Mouse (Mus musculus) kidney, embryonic 14.5 days (tissue): ENCODE results near the gene 0610040J01Rik. TPM values are rescaled to one million over a fixed set of nuclear protein-coding genes. Genes with fewer than 3 reads are reported as not detected.

Experiments
- ATAC-seq: fragments of 200-750 bp; cut with Nextera tagmentation; 2 replicates; pipeline ENCODE4 v1.8.0; 2017; ENCODE audit warnings: moderate number of reproducible peaks, mild to moderate bottlenecking, moderate TSS enrichment, moderate library complexity; ENCODE audit not compliant: low FRiP score, low TSS enrichment
- H3K27ac ChIP-seq: fragments of 300-500 bp; sonication (generic); 2 replicates; pipeline ENCODE4 v1.5.1; 2014; ENCODE audit warnings: low read depth, mild to moderate bottlenecking, low read length, moderate library complexity, mixed read lengths
- H3K27me3 ChIP-seq: fragments of 300-500 bp; sonication (generic); 2 replicates; pipeline ENCODE4 v1.6.1; 2014; ENCODE audit warnings: mild to moderate bottlenecking, low read length; ENCODE audit not compliant: control insufficient read depth, insufficient read depth
- H3K36me3 ChIP-seq: fragments of 300-500 bp; sonication (generic); 2 replicates; pipeline ENCODE4 v1.6.1; 2014; ENCODE audit warnings: low read length, mixed read lengths; ENCODE audit not compliant: control insufficient read depth, insufficient read depth
- H3K4me1 ChIP-seq: fragments of 300-500 bp; sonication (generic); 2 replicates; pipeline ENCODE4 v1.6.1; 2014; ENCODE audit warnings: low read length, mixed read lengths; ENCODE audit not compliant: control insufficient read depth, insufficient read depth
- H3K4me2 ChIP-seq: fragments of 300-500 bp; sonication (generic); replicated peaks from 2 replicates; pipeline ENCODE4 v1.6.1; 2014; ENCODE audit warnings: low read depth, mild to moderate bottlenecking, low read length
- H3K4me3 ChIP-seq: fragments of 300-500 bp; sonication (generic); 2 replicates; pipeline ENCODE4 v1.5.1; 2014; ENCODE audit warnings: mild to moderate bottlenecking, low read length
- H3K9ac ChIP-seq: fragments of 300-500 bp; sonication (generic); 2 replicates; pipeline ENCODE4 v1.6.1; 2014; ENCODE audit warnings: low read depth, mild to moderate bottlenecking, low read length, moderate library complexity
- H3K9me3 ChIP-seq: fragments of 300-500 bp; sonication (generic); 2 replicates; pipeline ENCODE4 v1.6.1; 2016; ENCODE audit warnings: low read length; ENCODE audit not compliant: control insufficient read depth
- WGBS: fragments of 180-500 bp; shearing (Covaris S2); extraction: QIAGEN DNeasy Blood & Tissue Kit; methylation state at CpG from one replicate; pipeline ENCODE4 v1.1.7; 2014; 5-methylcytosine and 5-hydroxymethylcytosine counted together
- polyA plus RNA-seq: library from polyadenylated mRNA; unstranded; fragments of >200 nt; fragmentation: Nextera tagmentation; extraction: Ambion mirVana; gene quantifications from 2 replicates; pipeline ENCODE4 v1.2.1, GENCODE M21; 2014

0610040J01Rik gene
- polyA plus RNA-seq, 1 experiment from 2014 or later = 33.2 TPM

DNA sequence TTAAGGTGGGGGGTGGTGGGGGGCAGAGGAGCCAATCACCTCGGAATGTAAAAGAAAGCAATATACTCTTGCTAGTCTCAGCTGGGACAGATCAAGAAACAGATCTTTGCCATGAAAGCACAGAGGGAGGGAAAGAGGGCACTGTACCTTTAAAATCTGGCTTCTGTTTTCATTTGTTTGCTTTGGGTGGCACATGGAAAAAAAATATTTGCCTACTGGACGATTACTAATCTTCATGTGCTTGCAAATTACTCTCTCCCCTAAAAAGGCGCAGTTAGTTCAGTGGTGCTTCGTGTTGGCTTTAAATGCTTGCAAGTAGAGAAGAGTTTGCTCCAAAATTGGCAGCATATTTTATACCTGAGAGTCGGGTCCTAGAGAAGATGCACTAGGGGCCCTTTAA is 13.7 kb downstream of the 0610040J01Rik start:
- Histone ChIP-seq H3K9me3 (no peaks in the 10 kb centered on the region), H3K9ac (no peak overlapping the region), H3K27ac (no peak overlapping the region), H3K4me2 (no peak overlapping the region), H3K4me1 (peaks cover 19% of the 10 kb centered on the region), H3K4me3 (no peak overlapping the region), H3K27me3 (no peaks in the 10 kb centered on the region), H3K36me3 (no peaks in the 10 kb centered on the region)
- WGBS = 64% methylated on average over 5 of the region's 5 CpGs
- ATAC-seq = no peak

DNA sequence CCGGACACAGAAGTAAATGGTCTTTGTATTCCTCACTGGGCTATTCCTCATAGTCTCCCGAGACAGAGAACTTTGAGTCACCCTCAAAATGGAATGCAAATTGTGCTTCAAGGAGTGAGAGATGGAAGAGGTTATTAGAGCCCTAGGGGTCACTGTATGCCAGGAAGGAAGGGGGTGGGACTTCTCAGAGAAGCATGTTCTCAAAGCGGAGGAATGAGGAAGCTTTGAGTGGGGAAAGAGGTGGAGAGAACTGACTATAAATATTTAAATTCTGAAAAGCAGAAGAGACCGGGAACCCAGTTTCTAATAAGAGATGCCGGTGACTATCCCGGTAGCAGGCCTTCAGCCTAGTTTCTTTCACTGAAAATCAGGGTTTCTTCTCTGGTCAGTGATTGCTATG is 14.8 kb downstream of the 0610040J01Rik start:
- Histone ChIP-seq H3K4me1 (peaks cover 12% of the 10 kb centered on the region), H3K4me3 (no peak overlapping the region), H3K4me2 (no peak overlapping the region), H3K27me3 (no peaks in the 10 kb centered on the region), H3K9ac (no peak overlapping the region), H3K9me3 (no peaks in the 10 kb centered on the region), H3K36me3 (no peaks in the 10 kb centered on the region), H3K27ac (no peak overlapping the region)
- no peak for ATAC-seq
- WGBS = 62% methylated on average over 6 of the region's 6 CpGs

DNA sequence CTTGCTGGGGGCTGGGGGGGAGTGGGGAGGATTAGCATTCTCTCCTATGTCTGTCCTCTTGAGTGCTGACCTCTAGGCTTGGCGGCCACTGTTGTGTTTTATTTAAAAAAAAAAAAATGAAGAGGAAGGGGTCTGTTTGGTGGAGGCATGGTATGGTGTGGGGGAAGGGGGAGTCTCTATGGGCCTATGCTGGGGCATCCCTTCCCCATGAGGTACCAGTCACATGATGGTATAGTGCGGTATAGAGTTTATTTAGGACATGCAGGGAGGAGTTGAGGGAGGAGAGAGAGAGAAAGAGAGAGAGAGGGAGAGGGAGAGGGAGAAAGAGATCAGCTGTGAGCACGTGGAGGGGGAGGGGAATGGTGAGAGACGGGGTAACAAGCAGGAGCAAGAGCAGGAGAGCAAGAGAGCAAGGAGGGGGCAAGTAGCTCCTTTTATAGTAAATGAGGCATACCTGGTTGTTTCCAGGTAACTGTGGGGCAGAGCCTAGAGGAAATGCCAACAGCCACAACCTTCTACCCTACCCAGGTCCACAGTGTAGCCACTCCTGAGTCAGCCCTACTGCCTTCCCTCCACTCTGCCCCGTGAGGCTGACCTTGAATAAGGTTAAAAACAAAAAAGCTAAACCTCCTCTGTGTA is 15.4 kb downstream of the 0610040J01Rik start:
- Histone ChIP-seq H3K27ac (peak overlapping the region; percentile 42; the same call in 1 of the 2 replicates), H3K4me1 (peaks cover 11% of the 10 kb centered on the region), H3K9me3 (no peaks in the 10 kb centered on the region), H3K4me3 (no peak overlapping the region), H3K27me3 (no peaks in the 10 kb centered on the region), H3K4me2 (no peak overlapping the region), H3K36me3 (no peaks in the 10 kb centered on the region), H3K9ac (no peak overlapping the region)
- ATAC-seq = no peak
- WGBS = 47% methylated on average over 5 of the region's 5 CpGs

DNA sequence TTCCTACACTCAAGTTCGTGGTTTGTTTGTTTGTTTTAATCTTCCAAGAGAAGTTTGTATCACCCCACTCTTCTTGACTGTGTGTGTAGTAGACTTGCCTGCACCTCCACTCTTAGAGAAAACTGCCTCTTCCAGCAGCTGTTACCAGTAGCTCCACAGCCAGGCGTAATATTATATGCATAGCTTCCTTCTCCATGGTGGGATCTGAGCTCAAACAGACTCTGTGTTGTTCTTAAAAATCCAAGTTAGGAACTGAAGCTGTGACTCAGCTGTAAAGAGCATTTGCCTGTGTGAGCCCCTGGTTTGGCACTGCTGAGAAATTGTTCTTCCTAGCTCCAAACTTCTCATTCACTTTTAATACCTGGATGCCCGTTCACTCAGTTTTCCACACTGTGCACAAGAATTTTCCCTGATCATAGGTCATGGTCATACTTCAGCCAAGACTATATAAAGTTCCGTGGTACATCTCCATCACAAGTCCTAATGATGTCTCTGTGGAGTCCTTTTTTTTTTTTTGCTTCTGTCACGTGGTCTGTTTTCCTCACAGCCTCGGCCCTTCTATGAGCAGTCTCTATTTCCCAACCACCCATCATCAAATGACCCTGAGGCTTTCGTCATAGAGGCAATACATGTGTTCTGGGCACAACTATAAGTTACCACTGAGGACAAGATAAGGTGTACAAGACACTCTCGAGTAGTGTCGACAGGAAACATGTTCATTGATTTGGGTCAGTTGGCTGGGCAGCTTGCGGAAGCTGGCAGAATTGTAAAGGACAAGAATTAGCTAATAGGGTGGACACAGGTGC is 16.4 kb downstream of the 0610040J01Rik start:
- Histone ChIP-seq H3K4me2 (no peak overlapping the region), H3K9ac (no peak overlapping the region), H3K9me3 (no peaks in the 10 kb centered on the region), H3K27me3 (no peaks in the 10 kb centered on the region), H3K4me3 (no peak overlapping the region), H3K4me1 (peaks cover 11% of the 10 kb centered on the region), H3K36me3 (no peaks in the 10 kb centered on the region), H3K27ac (peak overlapping the region; percentile 12; the same call in 1 of the 2 replicates)
- ATAC-seq = no peak; the same call in 1 of the 2 replicates
- 68% methylated on average over 10 of the region's 10 CpGs for WGBS

DNA sequence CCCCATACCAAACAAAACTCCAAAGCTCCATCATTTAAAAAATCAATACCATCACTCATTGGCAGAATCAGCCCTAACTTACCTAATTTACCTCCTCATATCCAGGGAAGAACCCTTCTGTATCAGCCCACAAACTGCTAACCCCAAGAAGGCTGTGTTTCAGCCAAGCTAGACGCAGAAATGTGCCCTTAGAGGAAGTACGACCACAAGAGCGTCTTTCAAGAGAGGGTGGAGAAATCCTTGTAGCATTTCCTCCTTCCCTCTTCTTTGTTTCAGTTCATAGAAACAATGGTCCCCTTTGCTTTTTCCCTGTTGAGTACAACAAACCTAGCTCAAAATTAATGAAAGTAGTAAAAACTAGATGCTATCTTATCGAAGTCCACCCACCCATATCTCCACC is 18.9 kb downstream of the 0610040J01Rik start:
- Histone ChIP-seq H3K4me3 (no peak overlapping the region), H3K9me3 (no peaks in the 10 kb centered on the region), H3K9ac (no peak overlapping the region), H3K4me1 (peaks cover 5% of the 10 kb centered on the region; the same call in 1 of the 2 replicates), H3K27ac (peak overlapping the region; percentile 70; the same call in 1 of the 2 replicates), H3K27me3 (no peaks in the 10 kb centered on the region), H3K36me3 (no peaks in the 10 kb centered on the region), H3K4me2 (no peak overlapping the region)
- no peak for ATAC-seq
- 74% methylated on average over 4 of the region's 4 CpGs for WGBS

DNA sequence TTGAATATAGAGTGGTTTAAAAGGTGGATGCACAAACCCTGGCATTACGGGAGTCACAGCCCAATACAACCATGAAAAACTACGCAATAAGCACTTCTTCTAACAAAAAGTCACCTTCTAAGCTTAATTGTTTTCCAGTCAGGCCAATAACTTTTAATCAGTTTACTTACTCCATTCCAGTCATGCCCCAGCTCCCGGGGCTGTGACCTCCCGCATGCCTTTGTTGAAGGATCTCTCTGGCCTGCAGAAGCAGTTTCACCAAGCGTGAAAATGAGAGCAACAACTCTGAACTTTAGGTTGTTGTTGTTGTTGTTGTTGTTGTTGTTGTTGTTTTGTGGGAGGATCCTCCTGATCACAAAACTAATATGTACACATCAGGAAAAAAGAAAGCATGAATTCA is 21.8 kb downstream of the 0610040J01Rik start:
- ATAC-seq = no peak
- H3K4me3 ChIP-seq = no peak overlapping the region
- H3K4me1 ChIP-seq = no peaks in the 10 kb centered on the region
- no peaks in the 10 kb centered on the region for H3K27me3 ChIP-seq
- 36% methylated on average over 5 of the region's 5 CpGs for WGBS
- H3K9ac ChIP-seq = no peak overlapping the region
- H3K4me2 ChIP-seq = no peak overlapping the region
- no peak overlapping the region for H3K27ac ChIP-seq
- H3K9me3 ChIP-seq = no peaks in the 10 kb centered on the region
- H3K36me3 ChIP-seq = no peaks in the 10 kb centered on the region

DNA sequence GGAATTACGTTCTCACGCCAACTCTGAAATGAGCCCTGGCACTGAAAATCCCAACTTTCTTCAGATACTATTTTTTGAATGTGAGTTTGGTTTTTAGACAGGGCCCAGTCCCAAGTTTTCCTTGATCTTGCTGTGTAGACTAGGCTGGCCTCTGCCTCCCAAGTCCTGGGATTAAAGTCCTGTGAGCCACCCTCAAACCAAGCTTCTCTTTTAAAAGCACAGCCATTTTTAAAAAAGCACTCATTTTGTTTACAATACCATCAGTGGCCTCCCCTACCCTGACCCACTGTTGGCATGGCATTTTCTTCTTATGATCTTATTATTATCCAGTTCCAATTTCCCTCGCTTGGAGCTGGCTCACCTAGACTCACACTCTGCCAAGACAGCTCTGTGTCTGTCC is 22.3 kb downstream of the 0610040J01Rik start:
- no peaks in the 10 kb centered on the region for H3K9me3 ChIP-seq
- WGBS = 84% methylated on average over 3 of the region's 3 CpGs
- no peak overlapping the region for H3K27ac ChIP-seq
- no peaks in the 10 kb centered on the region for H3K36me3 ChIP-seq
- H3K4me1 ChIP-seq = no peaks in the 10 kb centered on the region
- no peak overlapping the region for H3K4me3 ChIP-seq
- no peak overlapping the region for H3K9ac ChIP-seq
- no peak for ATAC-seq
- no peaks in the 10 kb centered on the region for H3K27me3 ChIP-seq
- no peak overlapping the region for H3K4me2 ChIP-seq

DNA sequence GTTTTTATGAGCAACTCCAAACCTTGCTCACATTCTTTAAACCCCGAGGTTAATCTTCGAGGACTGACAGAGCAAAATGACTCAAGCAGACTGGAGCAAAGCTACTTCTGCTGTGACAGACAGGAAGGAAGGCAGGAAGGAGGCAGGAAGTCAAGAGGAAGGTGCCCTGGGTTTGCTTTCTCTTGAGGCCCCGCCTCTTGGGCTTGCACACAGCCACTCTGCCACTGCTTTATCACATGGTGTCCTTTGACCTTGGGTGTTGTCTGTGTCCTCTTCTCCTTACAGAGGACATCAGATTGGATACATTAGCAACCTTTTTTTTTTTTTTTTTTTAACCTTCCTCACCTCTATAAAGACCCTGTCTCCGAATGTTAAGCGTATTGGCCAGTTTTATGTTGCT is 25.0 kb downstream of the 0610040J01Rik start:
- Histone ChIP-seq H3K36me3 (no peaks in the 10 kb centered on the region), H3K4me3 (no peak overlapping the region), H3K27me3 (no peaks in the 10 kb centered on the region), H3K9me3 (no peaks in the 10 kb centered on the region), H3K4me1 (0 out of 2 replicates have a peak, but pooled peaks cover 5% of the 10 kb centered on the region), H3K9ac (no peak overlapping the region), H3K27ac (no peak overlapping the region), H3K4me2 (no peak overlapping the region)
- ATAC-seq = 0 out of 2 replicates have a peak, but pooled peaks have one; percentile 36
- WGBS = 84% methylated on average over 5 of the region's 5 CpGs

DNA sequence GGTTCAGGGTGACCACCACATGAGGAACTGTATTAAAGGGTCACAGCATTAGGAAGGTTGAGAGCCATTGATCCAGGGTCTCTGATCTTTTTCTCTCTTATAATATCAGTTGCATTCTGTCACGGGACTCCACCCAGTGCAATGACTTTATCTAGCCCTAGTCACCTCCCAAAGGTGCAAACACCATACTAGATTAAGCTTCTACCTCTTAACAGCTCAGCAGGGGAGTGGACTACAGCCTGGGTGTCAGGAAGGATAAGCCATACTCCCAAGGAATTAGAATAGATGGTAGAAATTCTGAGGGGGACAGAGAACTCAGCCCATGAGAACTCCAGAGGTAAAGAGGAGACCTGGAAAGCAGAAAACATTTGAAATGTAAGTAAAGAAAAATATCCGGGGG is 25.7 kb downstream of the 0610040J01Rik start:
- Histone ChIP-seq H3K36me3 (no peaks in the 10 kb centered on the region), H3K9me3 (no peaks in the 10 kb centered on the region), H3K27me3 (no peaks in the 10 kb centered on the region), H3K4me2 (no peak overlapping the region), H3K4me1 (0 out of 2 replicates have a peak, but pooled peaks cover 5% of the 10 kb centered on the region), H3K9ac (no peak overlapping the region), H3K27ac (no peak overlapping the region), H3K4me3 (no peak overlapping the region)
- 96% methylated on average over 2 of the region's 2 CpGs for WGBS
- ATAC-seq = no peak
